Mouse (Mus musculus) right cerebral cortex, adult 18-20 months (tissue): ENCODE measurements at regions not wholly inside any gene's neighbourhood (a gene's known extent, or its start where the extent isn't known, plus 50 kb on each side); places are given as distances from the start of the nearest gene placed in this dataset.

Experiments used
- DNase-seq: peaks from one replicate; pipeline ENCODE4 v3.0.0; 2022; ENCODE audit warnings: mixed read lengths

DNA sequence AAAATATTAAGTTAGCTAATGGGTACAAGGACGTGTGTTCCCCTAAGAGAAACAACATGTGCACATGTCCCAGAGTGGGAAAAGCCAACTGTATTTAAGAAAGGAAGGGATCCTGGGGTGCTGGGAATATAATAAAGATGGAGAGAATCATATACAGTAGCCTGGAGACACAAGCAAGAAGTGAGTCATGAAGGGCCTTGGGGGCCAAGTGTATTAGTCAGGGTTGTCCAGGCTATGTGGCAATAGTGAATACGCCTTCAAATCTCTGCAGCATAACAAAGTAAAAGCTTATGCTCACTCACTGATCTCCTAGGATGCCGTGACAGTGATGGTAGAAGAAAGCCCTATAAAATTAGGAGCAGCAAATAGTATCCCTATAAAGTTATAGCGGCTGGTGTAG is 124.1 kb upstream of the Gm10295 start:
- no peak for DNase-seq

- DNase-seq: peak; percentile 6
These were observed 121.3 kb upstream of the Gm10295 start for GRCm38 (mm10) chr7:71472384-71473141.

DNA sequence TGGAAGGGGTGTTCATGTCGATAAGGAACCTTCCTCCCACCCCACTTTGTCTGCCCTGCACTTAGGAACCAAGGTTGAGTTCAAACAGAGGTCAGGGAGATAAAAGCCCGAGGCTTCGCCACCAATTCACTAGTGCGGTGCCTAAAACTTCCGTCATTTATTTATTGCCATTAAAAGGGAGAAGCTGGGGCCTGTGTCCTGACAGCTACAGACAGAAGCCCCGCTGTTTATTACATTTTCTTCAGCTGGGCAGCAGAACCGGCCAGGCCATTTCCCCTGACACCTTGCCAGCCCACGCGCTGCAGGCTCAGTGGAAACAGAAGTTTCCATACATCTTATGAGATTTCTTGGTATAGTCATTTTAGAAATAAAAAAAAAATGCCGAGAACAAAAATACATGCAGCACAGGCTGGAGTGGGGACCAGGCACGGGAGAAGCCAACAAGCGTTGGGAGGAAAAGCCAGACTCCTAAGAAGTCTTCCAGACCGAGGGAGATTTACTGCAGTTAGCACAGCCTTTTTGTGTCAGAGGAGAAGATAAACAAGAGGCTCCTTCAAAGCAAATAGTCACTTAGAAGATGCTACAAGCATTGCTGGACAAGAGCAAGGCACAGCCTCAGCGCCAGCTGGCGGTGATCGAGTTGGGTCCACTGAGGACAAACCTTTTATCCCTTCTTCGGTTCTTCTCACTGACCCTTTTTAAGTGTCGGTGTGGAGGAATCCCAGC is 120.5 kb upstream of the Gm10295 start:
- peak; percentile 1 for DNase-seq

DNA sequence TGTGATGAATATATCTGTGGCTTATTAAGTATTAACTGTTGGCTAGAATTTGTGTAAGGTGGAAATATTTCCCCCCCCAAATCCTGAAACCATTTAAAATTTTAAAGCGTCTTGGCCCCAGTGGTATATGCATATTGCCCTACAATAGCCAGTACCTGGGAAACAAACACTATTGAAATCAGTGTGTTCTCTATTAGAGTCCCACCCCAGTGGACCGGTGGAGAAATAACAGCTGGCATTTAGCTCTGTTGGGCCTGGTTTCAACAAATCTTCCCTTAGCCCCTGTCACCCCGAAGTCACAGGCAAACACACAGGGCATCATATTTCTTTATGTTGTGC is 120.0 kb upstream of the Gm10295 start:
- DNase-seq: no peak

GRCm38 (mm10) chr7:71470418-71470817 is 119.1 kb upstream of the Gm10295 start:
- DNase-seq: no peak

DNA sequence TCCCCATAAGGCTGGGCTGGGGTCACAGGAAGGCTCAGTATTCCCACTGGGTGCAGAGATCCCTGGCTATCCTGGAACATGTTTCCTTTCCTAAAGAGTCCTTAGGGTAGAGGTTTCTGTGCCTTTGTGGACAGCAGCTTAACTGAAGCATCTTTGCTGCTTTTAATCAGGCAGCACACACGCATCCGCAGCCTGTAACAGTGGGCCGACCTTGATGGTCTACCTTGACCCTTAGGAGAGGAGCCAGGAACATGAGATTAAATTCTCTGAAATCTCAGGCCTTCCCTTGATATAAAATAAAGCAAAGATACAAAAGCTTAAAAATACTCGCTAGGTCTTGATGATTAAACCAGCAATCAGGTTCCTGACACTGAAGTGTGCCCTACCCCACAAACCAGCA is 118.7 kb upstream of the Gm10295 start:
- DNase-seq: no peak

- DNase-seq: no peak
These were observed 116.3 kb upstream of the Gm10295 start for GRCm38 (mm10) chr7:71467436-71468127.

GRCm38 (mm10) chr7:71464127-71464526 is 112.8 kb upstream of the Gm10295 start:
- no peak for DNase-seq

- DNase-seq: no peak
These were observed 112.3 kb upstream of the Gm10295 start for GRCm38 (mm10) chr7:71463565-71463964.

DNA sequence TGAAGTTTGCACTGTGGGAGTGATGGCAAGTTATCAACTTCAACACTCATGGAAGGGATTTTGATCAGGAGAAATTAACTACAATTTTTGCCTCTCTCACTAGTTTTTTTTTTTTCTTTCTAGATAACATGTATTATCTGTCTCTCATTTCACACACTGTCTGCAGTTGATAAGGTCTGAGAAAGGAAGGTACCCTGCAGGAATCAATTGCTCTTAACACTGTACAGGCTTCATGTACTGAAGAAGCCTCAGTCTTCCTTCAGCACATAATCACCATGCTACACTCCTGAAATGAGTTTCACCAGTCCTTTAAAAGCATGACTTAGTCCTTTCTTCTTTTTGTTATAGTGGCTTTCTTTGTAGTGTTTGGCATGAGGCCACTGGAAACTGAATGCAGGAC is 108.5 kb upstream of the Gm10295 start:
- DNase-seq: no peak

- no peak for DNase-seq
These were observed 106.9 kb upstream of the Gm10295 start for GRCm38 (mm10) chr7:71458104-71458754.

DNA sequence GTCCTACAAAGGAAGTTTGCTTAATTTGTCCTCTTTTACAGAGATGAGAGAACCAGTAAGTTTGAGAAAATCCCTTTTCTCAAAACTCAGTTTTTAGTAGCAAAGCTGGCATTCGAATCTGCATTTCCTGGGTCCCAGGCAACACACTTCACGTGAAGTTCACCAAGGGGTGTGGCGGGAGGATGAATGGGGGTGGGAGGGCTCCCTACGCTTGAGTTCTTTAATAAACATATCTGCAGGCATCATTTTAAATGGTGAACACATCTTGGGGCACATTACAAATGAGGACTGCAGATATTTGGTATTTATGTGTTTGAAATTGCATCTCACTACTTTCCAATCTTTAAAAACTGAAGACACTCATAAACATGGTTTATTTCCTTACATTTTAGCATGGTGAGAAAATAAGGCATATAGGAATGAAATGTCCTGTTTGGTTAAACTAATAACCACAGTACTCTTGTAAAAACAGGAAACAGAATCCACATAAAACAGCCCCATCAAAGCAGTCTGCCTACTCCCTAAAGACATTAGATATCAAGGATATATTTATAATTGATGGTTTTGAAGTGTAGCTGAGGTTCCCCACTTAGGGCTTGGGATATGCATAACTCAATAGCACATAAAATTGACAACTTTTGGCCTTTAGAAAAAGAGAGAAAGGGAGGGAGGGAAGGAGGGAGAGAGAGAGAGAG is 106.3 kb upstream of the Gm10295 start:
- DNase-seq: no peak

DNA sequence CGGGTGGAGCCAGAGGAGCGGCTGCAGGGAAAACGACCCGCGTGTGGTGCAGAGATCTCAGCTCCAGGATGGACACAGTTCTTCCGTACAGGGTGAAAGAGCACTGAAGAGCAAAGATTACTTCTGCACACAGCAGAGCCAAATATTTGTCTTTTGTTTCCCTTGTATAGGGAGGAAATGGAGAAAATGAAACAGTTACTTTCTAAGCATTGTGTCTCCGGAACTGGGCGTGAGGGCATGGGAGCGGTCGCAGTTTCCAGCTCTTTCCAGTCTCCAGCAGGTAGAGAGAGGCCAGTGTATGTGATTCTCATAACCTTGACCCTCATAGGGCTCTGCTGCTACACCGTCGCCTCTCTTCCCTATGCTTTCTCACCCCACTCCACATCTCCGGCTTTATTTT is 105.1 kb upstream of the Gm10295 start:
- no peak for DNase-seq

GRCm38 (mm10) chr7:71440330-71441240 is 89.3 kb upstream of the Gm10295 start:
- no peak for DNase-seq

DNA sequence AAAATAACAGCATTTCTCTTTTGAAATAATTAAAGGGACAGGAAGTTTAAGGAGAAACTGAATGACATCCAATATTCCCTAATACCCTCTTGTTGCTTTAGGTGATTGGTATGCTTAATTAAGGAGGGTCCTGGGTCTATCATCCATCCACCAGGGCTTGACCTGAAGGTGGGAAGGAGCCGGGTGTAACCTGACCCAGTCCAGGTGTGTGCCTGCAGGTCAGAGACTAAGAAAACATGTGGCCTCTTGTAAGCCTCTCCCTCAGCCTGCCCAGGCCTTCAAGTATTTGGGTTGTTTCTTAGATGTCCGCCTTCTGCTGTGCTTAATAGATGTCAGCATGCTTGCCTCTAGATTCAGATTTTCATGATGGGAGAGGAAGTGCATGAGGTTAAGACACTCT is 74.7 kb upstream of the Gm10295 start:
- DNase-seq: no peak

- DNase-seq: no peak
These were observed 68.0 kb upstream of the Gm10295 start for GRCm38 (mm10) chr7:71419261-71419660.

- no peak for DNase-seq
These were observed 67.6 kb upstream of the Gm10295 start for GRCm38 (mm10) chr7:71418856-71419255.

GRCm38 (mm10) chr7:71414756-71415155 is 63.5 kb upstream of the Gm10295 start:
- no peak for DNase-seq

GRCm38 (mm10) chr7:71413121-71413520 is 61.8 kb upstream of the Gm10295 start:
- DNase-seq: no peak

- peak; percentile 72 for DNase-seq
These were observed 60.8 kb upstream of the Gm10295 start for GRCm38 (mm10) chr7:71412079-71412478.

- DNase-seq: no peak
These were observed 60.2 kb upstream of the Gm10295 start for GRCm38 (mm10) chr7:71411293-71412011.
